Mouse (Mus musculus): ENCODE results near the gene Cdkn2aip. TPM values are rescaled to one million over a fixed set of nuclear protein-coding genes. Genes with fewer than 3 reads are reported as not detected.
A peak's percentile ranks its signal among the peaks of the same experiment; 100 is the strongest.

The Cdkn2aip gene
- polyA plus RNA-seq, 1 experiment from 2014 or later, result 13.7 TPM

GRCm38 (mm10) chr8:47691831-47692230, 21.9 kb downstream of the Cdkn2aip start:
- DNase-seq, result no peak
- H3K4me1 ChIP-seq (ENCODE audit: insufficient read depth), result no peaks in the 10 kb centered on the region; the same call in 1 of the 2 replicates

GRCm38 (mm10) chr8:47691303-47691702, 22.4 kb downstream of the Cdkn2aip start:
- Histone ChIP-seq H3K36me3 (replicated peaks; ENCODE audit: insufficient read depth, low read length) (no peaks in the 10 kb centered on the region), H3K4me3 (ENCODE audit: low read depth, low read length) (no peak overlapping the region), H3K27me3 (ENCODE audit: insufficient read depth, low read length) (no peaks in the 10 kb centered on the region), H3K27ac (ENCODE audit: low read depth) (no peak overlapping the region), H3K4me1 (ENCODE audit: insufficient read depth) (no peaks in the 10 kb centered on the region; the same call in 1 of the 2 replicates), H3K4me2 (ENCODE audit: low read depth, low read length) (0 out of 2 replicates have a peak overlapping the region, but pooled peaks have one; percentile 81), H3K9me3 (ENCODE audit: low read length) (no peaks in the 10 kb centered on the region), H3K9ac (replicated peaks) (no peak overlapping the region; the same call in 1 of the 2 replicates)
- ATAC-seq (no peak), DNase-seq (no peak)
- no peak for TF ChIP-seq EP300 (IDR thresholded peaks at IDR 0.05; ENCODE audit: low read depth)
- TF ChIP-seq CTCF (IDR thresholded peaks at IDR 0.05; ENCODE audit: low read depth), result no peak
- 71% methylated on average over 7 of the region's 7 CpGs for WGBS (ENCODE audit: insufficient replicate concordance)

More at GRCm38 (mm10) chr8:47691831-47692230, 21.9 kb downstream of the Cdkn2aip start:
- Histone ChIP-seq H3K27ac (ENCODE audit: low read depth) (no peak overlapping the region), H3K9ac (replicated peaks) (no peak overlapping the region), H3K27me3 (ENCODE audit: insufficient read depth, low read length) (no peaks in the 10 kb centered on the region), H3K4me3 (ENCODE audit: low read depth, low read length) (no peak overlapping the region), H3K9me3 (ENCODE audit: low read length) (no peaks in the 10 kb centered on the region), H3K4me2 (ENCODE audit: low read depth, low read length) (no peak overlapping the region), H3K36me3 (replicated peaks; ENCODE audit: insufficient read depth, low read length) (no peaks in the 10 kb centered on the region)
- ATAC-seq, result no peak
- no peak for TF ChIP-seq CTCF (IDR thresholded peaks at IDR 0.05; ENCODE audit: low read depth)
- WGBS (ENCODE audit: insufficient replicate concordance), result 83% methylated on average over 10 of the region's 10 CpGs

GRCm38 (mm10) chr8:47690674-47691078, 23.1 kb downstream of the Cdkn2aip start:
- DNase-seq, result peak; percentile 27
- peak overlapping the region; percentile 81 for H3K4me2 ChIP-seq (ENCODE audit: low read depth, low read length)
- peak overlapping the region; percentile 12 for H3K9ac ChIP-seq (replicated peaks)
- H3K9me3 ChIP-seq (ENCODE audit: low read length), result no peaks in the 10 kb centered on the region
- H3K27ac ChIP-seq (ENCODE audit: low read depth), result 0 out of 2 replicates have a peak overlapping the region, but pooled peaks have one; percentile 51
- peak overlapping the region; percentile 31 for H3K4me3 ChIP-seq (ENCODE audit: low read depth, low read length)
- no peaks in the 10 kb centered on the region; the same call in 1 of the 2 replicates for H3K4me1 ChIP-seq (ENCODE audit: insufficient read depth)
- 3% methylated on average over 16 of the region's 16 CpGs for WGBS (ENCODE audit: insufficient replicate concordance)
- TF ChIP-seq CTCF (IDR thresholded peaks at IDR 0.05; ENCODE audit: low read depth) (no peak), EP300 (IDR thresholded peaks at IDR 0.05; ENCODE audit: low read depth) (no peak)
- no peaks in the 10 kb centered on the region for H3K27me3 ChIP-seq (ENCODE audit: insufficient read depth, low read length)
- no peak for ATAC-seq
- H3K36me3 ChIP-seq (replicated peaks; ENCODE audit: insufficient read depth, low read length), result no peaks in the 10 kb centered on the region

- no peak overlapping the region for H3K27ac ChIP-seq (ENCODE audit: low read depth)
- no peaks in the 10 kb centered on the region for H3K9me3 ChIP-seq (ENCODE audit: low read length)
- no peak for ATAC-seq
- peak; percentile 45 for DNase-seq
- TF ChIP-seq CTCF (IDR thresholded peaks at IDR 0.05; ENCODE audit: low read depth) (peak; percentile 60), EP300 (IDR thresholded peaks at IDR 0.05; ENCODE audit: low read depth) (no peak)
- H3K4me2 ChIP-seq (ENCODE audit: low read depth, low read length), result no peak overlapping the region
- H3K4me3 ChIP-seq (ENCODE audit: low read depth, low read length), result no peak overlapping the region
- H3K27me3 ChIP-seq (ENCODE audit: insufficient read depth, low read length), result no peaks in the 10 kb centered on the region
- no peak overlapping the region for H3K9ac ChIP-seq (replicated peaks)
- no peaks in the 10 kb centered on the region for H3K36me3 ChIP-seq (replicated peaks; ENCODE audit: insufficient read depth, low read length)
- H3K4me1 ChIP-seq (ENCODE audit: insufficient read depth), result no peaks in the 10 kb centered on the region; the same call in 1 of the 2 replicates
- WGBS (ENCODE audit: insufficient replicate concordance), result 61% methylated on average over 12 of the region's 12 CpGs
Measured at GRCm38 (mm10) chr8:47689704-47690326, 23.9 kb downstream of the Cdkn2aip start.

GRCm38 (mm10) chr8:47684441-47684840, 29.3 kb downstream of the Cdkn2aip start:
- Histone ChIP-seq H3K9me3 (ENCODE audit: low read length) (no peaks in the 10 kb centered on the region), H3K4me3 (ENCODE audit: low read depth, low read length) (no peak overlapping the region), H3K9ac (replicated peaks) (no peak overlapping the region), H3K27me3 (ENCODE audit: insufficient read depth, low read length) (no peaks in the 10 kb centered on the region), H3K27ac (ENCODE audit: low read depth) (no peak overlapping the region), H3K36me3 (replicated peaks; ENCODE audit: insufficient read depth, low read length) (no peaks in the 10 kb centered on the region), H3K4me2 (ENCODE audit: low read depth, low read length) (no peak overlapping the region), H3K4me1 (ENCODE audit: insufficient read depth) (0 out of 2 replicates have a peak, but pooled peaks cover 3% of the 10 kb centered on the region)
- TF ChIP-seq CTCF (IDR thresholded peaks at IDR 0.05; ENCODE audit: low read depth) (no peak), EP300 (IDR thresholded peaks at IDR 0.05; ENCODE audit: low read depth) (no peak)
- ATAC-seq, result no peak
- no peak for DNase-seq
- 42% methylated on average over 5 of the region's 5 CpGs for whole genome bisulfite sequencing (ENCODE audit: insufficient replicate concordance)

- no peak for TF ChIP-seq CTCF (IDR thresholded peaks at IDR 0.05; ENCODE audit: low read depth)
- no peak for TF ChIP-seq EP300 (IDR thresholded peaks at IDR 0.05; ENCODE audit: low read depth)
- Histone ChIP-seq H3K36me3 (replicated peaks; ENCODE audit: insufficient read depth, low read length) (no peaks in the 10 kb centered on the region), H3K27ac (ENCODE audit: low read depth) (no peak overlapping the region), H3K4me1 (ENCODE audit: insufficient read depth) (0 out of 2 replicates have a peak, but pooled peaks cover 3% of the 10 kb centered on the region), H3K9ac (replicated peaks) (no peak overlapping the region), H3K27me3 (ENCODE audit: insufficient read depth, low read length) (no peaks in the 10 kb centered on the region), H3K4me2 (ENCODE audit: low read depth, low read length) (no peak overlapping the region), H3K9me3 (ENCODE audit: low read length) (no peaks in the 10 kb centered on the region), H3K4me3 (ENCODE audit: low read depth, low read length) (no peak overlapping the region)
- DNase-seq, result no peak
- ATAC-seq, result no peak
- 70% methylated on average over 9 of the region's 9 CpGs for WGBS (ENCODE audit: insufficient replicate concordance)
Measured at GRCm38 (mm10) chr8:47683994-47684393, 29.7 kb downstream of the Cdkn2aip start.
